Mouse (Mus musculus) yolk sac, embryonic 10.5 days (tissue): ENCODE data around the gene Nanp.

Source experiments
- DNase-seq: peaks from one replicate; pipeline ENCODE4 v3.0.0-alpha.2; 2017; ENCODE audit warnings: low spot score

The Nanp gene

DNA sequence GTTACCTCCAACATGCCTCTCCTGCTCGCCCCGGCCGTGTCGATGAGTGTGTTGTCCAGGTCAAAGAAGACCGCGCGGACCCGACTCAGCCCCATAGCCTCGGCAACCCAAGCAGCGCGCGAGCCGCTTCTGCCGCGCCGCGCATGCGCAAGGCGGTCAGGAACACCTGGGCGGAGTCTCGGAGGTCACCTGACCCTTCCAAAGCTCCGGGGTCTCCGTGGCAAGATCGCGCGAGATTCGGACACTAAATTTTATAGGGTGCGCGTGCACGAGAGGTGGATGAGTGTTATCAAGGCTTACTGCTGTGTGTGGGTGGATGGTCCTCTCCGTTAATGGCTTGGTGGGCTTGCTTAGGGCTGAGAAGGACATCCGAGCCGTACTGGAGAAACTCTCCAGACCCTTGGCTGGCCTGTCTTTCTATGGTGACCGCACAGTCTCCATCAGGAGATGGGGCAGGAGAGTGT is at the start of gene Nanp, which contains the start of gene Ninl:
Nanp (minus strand) TSS at position 167 of the 464 bp plus-strand sequence.
Ninl (minus strand) TSS at position 151 of the 464 bp plus-strand sequence.
- DNase-seq, result peak; percentile 95

DNA sequence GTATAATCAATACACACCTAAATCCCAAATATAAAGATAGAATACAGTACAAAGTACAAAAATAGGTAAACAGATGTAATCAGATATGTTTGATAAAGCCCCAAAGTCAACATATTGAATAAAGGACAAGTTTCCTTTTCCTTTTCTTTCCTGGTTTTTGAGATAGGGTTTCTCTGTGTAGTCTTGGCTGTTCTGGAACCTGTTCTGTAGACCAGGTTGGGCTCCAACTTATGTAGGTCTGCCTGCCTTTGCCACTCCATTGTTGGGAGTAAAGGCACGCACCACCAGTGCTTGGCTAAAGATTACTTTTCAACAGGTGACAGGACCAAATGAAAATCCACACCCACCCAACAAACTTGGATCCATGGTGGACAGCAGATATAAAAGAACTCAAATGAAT is 17.4 kb upstream of the Nanp start:
- no peak for DNase-seq

DNA sequence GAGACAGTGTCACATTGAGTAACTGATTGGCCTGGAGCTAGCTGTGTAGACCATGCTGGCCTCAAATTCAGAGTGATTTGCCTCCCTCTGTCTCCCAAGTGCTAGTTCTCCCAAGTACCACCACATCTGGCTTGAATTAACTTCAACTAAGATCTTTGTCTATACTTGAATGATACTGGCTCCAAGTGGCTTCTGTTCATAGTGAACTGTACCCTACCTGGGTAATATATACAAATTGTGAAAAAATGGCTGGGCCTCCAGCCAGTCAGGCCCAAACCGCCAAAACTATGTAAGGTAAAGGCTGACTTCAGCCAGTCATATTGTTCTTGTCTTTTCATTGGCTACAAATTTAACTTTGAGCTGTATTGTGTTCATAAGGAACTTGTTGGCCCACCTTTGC is 1.2 kb upstream of the Nanp start:
- DNase-seq, result no peak

DNA sequence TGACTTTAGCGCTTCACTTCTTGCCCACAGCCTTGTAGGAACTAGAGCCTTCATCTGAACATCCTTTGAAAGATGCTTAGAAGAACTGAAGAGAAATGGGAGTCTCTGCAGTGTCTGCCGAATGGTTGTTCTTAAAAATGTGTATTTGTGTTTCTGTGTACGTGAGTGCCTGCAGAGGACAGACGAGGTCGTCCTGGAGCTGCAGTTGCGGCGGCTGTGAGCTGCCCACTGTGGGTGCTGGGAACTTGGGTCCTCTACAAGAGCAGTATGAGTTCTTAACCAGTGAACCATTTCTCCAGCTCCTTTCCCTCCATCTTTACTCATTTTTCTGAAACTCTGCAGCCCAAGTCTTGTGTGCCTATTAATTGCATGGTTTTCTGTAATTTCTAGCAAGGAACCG is 528 bp upstream of the Nanp start:
- DNase-seq, result no peak

DNA sequence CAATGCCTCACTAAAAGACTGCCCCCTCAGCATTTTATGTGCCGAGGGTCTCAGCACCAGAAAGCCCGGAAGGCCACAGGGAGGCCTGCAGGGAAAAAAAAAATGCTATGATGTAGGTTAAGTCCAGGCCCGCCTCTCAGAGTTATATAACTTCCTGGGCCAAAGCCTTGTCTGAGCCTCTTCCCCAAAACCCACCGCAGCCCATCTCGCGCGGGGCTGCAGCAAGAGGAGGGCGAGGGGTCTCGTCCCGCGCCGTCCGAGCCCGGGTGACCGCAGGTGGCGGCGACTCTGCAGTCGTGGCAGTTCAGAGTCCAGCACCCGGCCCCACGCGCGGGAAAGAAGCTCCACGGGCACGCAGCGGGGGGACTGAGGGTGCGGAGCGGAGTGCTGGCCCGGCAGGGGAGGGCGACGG is 381 bp downstream of the Nanp start:
- peak; percentile 73 for DNase-seq

DNA sequence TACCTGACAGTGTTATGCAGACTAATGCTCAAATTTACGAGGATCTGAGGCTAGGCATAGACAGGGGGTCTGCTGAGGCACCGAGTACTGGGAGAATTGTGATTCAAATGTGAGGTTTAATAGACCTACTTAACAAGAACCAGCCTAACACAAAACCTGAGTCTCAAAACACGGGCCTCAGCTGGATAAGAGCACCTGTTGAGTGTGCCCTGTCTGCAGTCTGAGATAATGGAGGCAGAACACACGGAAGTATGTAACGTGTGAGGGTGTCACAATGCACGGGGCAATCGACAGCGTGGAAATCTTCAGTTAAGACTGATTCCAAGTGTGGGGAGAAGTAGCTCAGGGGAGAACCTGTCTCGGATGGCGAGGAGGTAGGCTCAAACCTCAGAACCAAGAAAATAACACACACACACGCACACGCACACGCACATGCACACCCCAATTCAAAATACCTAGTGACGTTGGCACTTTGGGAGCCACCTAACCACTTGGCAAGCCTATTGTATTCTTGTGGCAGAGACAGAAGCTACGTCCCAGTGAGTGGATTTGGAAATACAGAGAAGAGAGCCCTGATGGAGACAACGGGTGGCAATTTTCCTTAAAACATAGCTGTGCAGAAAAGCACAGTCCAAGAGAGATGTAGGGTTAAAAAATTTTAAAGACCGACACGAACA is 1.2 kb downstream of the Nanp start:
- peak; percentile 12 for DNase-seq

DNA sequence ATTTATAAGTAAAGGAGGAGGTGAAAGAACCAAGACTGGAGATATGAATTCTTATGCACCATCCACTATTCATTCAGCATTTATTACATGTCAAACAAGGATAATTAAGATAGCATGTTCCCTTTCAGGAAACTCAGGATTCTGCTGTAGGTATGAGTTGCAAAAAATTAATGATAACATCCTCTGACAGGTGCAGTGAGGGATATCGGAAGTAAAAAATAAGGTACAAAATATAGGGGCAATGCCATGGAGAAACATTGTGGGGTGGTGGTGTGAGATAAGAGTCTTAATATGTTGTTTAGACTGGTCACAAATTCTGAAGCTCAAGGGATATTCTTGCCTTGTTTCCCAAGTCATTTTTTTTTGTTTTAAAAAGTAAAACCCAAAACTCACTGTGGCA is 1.9 kb downstream of the Nanp start:
- no peak for DNase-seq

DNA sequence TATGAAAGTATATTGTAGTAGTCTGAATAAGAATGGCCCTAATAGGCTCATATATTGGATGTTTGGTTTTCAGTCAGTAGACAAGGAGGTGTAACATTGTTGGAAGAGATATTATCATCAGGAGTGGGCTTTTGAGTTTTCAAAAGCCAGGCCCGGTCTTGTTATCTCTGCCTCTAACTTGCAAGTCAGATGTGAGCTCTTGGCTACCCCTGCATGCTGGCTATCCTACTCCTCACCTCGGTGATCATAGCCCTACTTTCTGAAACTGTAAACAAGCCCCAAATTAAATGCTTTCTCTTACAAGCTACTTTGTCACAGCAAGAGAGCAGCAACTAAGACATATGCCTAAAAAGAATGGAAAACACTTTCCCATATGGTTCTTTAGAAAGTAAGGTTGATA is 2.5 kb downstream of the Nanp start:
- no peak for DNase-seq

DNA sequence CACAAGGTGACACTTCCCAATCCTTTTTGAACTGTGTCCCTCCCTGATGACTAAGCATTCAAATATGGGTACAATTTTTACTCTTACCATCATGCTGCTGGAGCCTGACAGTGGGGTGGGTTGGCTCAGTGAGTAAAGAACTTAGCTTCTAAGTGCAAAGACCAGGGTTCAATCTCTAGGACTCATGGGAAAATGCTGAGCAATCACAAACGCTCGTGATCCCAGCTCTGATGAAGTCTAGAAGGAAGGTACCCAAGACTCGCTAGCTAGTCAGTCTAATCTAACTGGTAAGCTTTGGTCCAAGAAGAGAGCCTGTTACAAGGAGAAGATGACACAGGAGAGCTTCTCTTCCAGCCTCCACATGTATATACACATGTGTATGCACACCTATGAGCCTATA is 4.8 kb downstream of the Nanp start:
- no peak for DNase-seq

DNA sequence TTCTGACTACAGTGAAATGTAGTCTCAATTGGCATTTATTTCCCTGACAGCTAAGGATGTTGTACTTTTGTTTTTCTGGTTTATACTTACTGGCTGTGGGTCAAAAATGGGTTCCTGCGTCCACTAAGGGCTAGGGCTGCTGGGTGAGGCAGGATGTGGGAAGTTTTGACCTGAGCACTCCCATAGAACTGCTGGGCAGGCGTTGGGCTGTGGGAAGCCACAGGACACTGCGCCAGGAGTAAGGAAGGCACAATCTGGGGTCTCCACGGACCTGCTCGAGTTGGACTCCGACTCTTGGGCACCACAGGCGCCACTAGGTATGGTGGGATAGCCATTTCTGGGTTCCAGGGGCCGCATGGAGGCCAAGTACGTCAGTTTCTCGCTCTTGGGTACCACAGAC is 18.0 kb downstream of the Nanp start:
- no peak for DNase-seq

DNA sequence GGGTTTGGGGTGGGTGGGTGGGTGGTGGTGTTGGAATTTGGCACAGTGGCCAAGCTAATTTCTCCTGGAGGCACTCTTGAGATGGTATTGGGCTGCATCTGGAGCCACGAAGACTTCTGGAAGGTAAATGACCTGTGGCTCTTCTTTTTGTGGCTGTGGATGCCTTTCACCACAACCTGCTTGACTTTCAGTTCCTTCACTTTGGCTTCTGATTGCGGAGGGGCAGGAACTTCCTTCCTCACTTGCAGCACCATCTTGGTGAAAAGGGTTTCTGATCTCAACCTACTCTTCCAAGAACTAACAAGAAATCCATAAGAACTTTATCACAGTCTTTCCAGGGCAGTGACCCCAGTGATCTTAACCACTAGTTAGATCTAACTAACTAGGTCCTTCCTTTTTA is 23.9 kb downstream of the Nanp start:
- no peak for DNase-seq

DNA sequence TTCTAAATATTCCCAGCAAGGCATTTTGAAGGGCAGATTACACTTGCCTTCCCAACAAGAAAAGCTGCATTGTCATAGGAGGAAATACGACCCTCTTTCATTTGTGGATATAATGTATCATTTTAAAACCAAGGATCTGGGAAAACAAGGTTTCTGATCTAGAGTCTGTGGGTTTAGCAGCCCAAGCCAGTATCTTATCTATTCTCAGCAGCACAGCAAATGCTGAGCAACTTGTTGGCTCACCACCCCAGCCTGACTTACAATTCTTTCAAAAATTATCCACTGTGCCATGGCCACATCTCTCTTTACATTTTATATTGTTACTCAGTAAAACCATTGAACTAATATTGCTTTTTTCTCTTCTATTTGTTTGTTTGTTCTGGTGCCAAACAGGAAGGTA is 27.9 kb downstream of the Nanp start:
- DNase-seq, result no peak

DNA sequence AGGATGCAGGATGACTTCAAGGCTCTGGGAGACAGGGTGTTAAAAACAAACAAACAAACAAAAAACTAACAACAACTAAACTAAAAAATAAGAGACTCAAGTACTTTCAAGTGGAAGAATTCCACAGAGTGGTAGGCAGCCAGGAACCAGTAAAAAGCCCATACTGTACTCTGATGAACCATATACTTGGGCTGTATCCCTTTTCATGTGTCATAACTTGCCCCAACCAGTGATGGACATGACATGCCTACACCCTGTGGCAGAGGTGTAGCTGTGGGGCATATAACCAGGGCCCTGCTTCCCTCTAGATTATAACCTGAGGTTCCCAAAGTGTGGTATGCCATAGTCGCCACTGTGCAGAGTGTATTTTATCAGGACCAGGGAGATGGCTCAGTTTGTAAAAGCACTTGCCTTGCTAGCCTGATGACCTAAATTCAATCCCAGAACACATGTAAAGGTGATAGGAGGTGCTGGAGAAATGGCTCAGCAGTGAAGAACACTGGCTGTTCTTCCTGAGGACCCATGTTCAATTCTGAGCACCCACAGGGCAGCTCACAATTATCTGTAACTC is 29.6 kb downstream of the Nanp start:
- DNase-seq, result no peak

DNA sequence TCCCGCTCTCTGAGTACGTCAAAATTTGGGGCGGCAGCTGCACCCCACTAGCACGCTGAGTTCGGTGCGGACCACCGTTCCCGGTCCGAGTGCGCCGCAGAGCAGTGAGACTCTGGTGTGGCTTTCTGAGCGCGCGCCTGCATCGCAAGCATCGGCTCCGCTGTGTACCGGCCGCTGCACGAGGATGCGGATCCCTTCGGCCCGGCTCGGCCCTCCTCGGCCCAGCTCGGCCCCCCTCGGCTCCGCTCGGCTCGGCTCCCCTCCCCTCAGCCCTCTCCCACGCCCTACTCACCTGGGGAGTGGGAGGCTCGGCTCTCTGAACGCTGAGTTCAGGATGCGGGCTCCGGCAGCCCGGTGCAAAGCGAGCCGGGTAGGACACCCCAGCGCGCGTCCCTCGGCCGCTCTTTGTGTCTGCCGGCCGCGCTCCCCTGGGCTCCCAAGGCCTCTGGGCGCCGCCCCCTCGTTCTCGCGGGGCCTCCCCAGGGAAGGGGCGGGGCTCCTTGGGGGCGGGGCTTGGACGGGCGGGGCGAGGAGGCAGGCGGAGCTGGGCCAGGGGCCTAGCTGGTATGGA is 30.2 kb downstream of the Nanp start:
- DNase-seq, result peak; percentile 88

DNA sequence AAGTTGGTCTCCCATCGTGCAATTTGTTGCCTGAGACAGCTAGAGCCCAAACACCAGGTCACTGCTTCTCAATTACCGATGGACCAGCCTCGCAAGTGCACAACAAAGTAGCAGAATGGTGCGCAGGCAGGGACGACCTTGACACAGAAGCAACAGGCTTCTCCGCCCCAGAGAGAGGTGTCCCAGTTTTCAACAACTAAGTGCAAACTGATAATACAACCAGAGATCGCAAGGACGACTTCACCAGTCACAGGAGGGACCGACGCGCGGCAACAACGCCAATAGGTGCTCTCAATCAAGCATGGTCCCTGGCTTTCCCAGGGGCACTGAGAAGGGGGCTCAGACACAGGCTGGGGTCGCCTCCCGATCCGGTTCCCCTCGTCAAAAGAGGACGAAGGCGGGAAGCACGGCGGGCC is 30.7 kb downstream of the Nanp start:
- peak; percentile 38 for DNase-seq

DNA sequence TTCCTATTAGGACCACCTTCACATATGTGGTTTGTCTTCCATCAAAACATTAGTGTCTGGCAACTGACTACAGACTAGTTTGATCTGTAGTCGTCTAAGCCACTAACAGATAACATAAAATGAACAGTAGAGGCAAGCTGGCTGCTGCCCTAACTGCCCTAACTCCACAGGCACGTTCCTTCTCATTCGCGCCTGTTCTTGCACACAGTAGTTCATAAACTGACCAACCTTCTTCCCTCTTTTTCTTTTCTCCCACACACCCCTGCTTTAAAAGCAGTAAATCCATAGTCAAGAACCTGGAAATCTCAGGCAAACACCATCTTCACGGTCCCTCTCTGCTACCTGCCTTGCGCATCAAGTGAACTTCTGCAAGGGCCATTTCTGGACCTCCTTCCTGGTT is 31.2 kb downstream of the Nanp start:
- DNase-seq, result no peak

DNA sequence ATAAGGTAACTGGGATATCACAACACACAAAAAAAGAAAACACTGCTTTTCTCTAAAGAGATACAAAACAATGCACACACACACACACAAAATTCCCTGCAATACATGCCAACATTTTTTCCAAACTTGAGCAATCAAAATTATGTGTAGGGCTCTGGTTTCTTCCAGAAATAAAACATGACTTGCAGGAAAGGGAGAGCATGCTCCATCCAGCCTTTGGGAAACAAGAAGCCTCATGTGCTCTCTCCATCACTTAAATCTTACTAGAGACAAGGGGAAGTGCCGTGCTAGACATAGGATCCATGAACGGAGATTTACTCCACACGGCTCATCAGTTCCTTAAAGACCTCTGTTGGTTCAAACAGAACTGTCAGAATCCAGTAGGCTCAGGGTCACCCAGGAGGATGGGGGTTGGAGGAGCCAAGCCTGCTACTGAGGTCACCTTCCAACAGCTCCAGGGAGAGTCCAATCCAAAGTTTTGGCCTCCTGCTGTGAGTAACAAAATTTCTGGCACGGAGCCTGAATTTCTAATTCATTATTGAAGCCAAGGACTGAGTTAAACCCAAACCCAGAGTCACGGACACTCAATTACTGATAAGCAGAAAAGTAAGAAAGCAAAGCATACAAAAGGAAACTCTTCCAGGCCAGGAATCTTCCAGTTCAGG is 32.8 kb downstream of the Nanp start:
- DNase-seq, result no peak

DNA sequence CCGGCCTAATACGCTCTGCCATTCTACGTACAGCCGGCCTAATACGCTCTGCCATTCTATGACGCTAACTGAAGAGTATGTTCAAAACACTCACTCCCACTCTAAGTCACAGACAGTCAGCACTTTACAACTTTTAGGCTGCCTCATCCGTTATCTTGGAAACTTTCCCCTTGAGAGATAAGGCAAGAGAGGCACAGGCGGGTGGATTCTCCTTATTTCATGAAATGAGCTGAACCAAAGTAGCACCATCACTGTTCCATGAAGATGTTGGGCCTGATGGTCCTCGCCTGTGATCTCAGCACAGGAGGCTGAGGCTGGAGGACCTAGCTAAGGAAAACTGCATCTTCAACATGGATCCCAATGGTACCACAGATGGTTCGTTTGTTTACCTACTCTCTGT is 34.8 kb downstream of the Nanp start:
- DNase-seq, result no peak

DNA sequence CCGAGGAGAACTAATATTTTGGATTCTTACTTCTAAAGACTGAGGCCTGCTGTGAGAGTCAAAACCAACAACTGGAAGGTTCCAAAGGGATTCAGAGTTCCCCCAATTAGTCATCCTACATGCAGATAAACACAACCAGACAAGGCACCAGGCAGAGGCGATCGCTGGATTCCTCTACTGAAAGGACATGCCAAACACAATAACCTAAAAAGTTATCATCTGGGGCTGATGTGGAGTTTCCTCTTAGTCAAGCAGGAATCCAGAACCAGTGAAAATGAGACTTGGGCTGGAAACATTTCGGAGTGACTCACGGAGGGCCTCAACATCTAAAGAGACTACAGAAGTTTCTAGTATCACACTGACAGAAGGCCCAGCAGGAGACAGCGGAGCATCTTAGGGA is 35.4 kb downstream of the Nanp start:
- DNase-seq, result no peak

DNA sequence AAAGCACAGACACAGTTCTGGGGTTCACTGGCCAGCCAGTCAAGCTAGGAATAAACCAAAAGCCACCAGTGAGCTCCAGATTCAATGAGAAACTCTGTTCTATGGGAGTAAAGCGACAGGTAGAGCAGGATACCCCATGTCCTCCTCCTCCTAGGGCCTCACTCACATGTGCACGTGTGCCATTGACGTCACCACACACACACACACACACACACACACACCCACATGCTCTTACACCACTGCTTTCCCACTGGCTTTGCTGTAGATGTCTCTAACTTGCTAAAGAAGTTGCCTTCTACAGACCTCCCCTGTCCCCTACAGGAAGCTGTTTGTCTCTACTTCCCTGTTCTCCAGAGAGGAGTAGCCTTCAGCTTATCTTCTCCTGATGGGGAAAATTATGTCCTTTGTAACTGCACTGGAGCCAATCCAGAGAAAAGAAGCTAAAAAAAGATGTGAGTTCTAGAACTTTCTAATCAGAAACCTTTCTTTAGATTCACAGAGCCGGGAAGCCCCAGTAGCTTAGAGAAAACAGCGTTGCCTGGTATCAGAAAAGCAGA is 37.5 kb downstream of the Nanp start:
- no peak for DNase-seq

DNA sequence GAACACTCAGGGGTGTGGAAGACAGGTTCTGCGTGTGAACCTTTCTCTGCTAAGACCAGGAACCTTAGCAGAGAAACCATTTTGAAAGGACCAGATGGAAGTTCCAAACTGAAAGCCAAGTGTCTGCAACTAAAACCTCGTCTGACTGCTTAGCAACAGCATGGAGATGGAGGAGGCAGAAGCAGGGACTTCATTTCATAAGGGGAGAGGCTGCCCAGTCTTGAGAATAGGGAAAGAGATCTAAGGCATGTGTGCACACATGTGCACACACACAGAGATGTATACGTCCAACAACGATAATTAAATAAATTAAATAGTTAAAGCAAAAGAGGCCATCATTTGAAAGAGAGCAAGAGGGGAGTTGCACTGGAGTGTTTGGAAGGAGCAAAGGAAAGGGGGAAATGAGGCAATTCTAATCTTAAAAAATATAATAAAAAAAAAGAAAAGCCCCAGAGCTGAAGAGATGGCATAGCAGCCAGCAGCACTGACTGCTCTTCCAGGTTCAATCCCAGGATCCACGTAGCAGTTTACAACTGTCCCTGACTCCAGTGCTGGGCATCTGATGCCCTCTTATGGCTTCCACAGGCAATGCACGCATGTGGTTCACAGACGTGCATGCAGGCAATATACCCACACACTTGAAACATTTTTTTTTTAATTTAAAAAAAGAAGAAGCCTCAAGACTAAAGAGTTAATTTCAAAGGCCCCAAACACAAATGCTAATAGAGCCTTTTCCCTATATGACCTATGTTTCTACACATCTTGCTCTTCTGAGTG is 38.6 kb downstream of the Nanp start:
- DNase-seq, result peak; percentile 29

DNA sequence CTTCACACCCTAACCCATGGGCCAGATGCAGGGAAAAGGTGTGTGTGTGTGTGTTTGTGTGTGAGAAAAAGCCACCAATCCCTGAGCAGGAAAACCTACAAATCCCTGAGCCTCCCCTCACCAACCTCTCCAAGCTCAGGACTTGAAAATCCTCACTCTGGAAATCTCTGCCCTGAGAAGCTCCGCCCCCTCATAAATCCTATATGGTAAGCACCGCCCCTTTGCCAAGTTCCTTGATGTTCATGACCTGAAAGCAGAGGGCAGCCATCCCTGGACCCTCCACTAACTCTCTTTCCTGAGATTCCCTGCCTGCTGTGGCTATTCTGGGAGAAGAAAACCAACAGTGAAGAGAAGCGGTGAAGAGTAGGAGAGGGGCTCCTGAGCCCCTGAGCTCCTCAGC is 40.2 kb downstream of the Nanp start:
- DNase-seq, result peak; percentile 26
